In the genomic region with DNA sequence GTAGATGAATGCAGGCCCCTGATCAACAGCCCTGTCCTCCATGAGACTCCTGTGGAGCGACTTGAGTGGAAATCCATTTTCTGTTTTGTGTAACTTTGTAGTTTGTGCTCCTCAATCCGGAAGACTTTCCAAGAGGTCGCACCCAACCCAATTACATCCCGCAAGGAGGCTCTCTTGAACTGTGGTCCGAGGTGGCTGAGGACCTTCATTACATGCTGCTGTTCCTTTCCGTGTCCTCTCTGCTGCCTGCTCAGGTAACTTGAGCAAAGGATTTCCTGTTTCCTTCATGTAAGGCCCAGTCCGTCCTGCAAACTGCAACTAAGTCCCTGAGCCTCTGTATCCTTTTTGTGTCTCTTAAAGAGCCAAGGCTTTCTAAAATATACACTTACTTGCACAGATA, we compare ENCODE assay signal across 10 mouse cellular contexts. TPM values are rescaled to one million over a fixed set of nuclear protein-coding genes. Genes with fewer than 3 reads are reported as not detected.
A peak's percentile ranks its signal among the peaks of the same experiment; 100 is the strongest.
DNase-seq lines count a peak whose midpoint lies in the region; ATAC-seq and TF ChIP-seq lines count a peak whose summit lies in the region.
"Had no signal": no experiment of that assay in that cellular context is flagged by ENCODE, and none has a peak within 500 bp of the region (broad histone marks: within the 10 kb centered on the region; RNA-seq: fewer than 3 reads in every experiment).

No protein-coding gene starts in this region.

- H3K27me3 ChIP-seq in lung, embryonic 16.5 days (ENCODE audit: control insufficient read depth, insufficient read depth, low read depth, low read length): no peaks in the 10 kb centered on the region
- no peaks in the 10 kb centered on the region for H3K27me3 ChIP-seq in embryonic facial prominence, embryonic 12.5 days
- no peaks in the 10 kb centered on the region for H3K27me3 ChIP-seq in intestine, postnatal 0 days (replicated peaks; ENCODE audit: control insufficient read depth, insufficient read depth, low read length)
- no peaks in the 10 kb centered on the region for H3K27me3 ChIP-seq in stomach, embryonic 15.5 days (replicated peaks)

- H3K27ac ChIP-seq in lung, embryonic 16.5 days (ENCODE audit: low read length): no peak overlapping the region
- no peak overlapping the region for H3K27ac ChIP-seq in embryonic facial prominence, embryonic 12.5 days
- H3K27ac ChIP-seq in intestine, postnatal 0 days (ENCODE audit: low read depth, low read length): 0 out of 2 replicates have a peak overlapping the region, but pooled peaks have one; percentile 16
- H3K27ac ChIP-seq in stomach, embryonic 15.5 days: 0 out of 2 replicates have a peak overlapping the region, but pooled peaks have one; percentile 1

- no peak overlapping the region for H3K9ac ChIP-seq in lung, embryonic 16.5 days (ENCODE audit: low read length)
- no peak overlapping the region for H3K9ac ChIP-seq in embryonic facial prominence, embryonic 12.5 days
- no peak overlapping the region for H3K9ac ChIP-seq in intestine, postnatal 0 days (ENCODE audit: low read depth, low read length)
- no peak overlapping the region for H3K9ac ChIP-seq in stomach, embryonic 15.5 days

- peak overlapping the region; percentile 9; the same call in 1 of the 2 replicates for H3K4me2 ChIP-seq in lung, embryonic 16.5 days (ENCODE audit: low read depth, low read length)
- H3K4me2 ChIP-seq in embryonic facial prominence, embryonic 12.5 days (replicated peaks): peak overlapping the region; percentile 67
- H3K4me2 ChIP-seq in intestine, postnatal 0 days (replicated peaks; ENCODE audit: low read depth): peak overlapping the region; percentile 35
- peak overlapping the region; percentile 26 for H3K4me2 ChIP-seq in stomach, embryonic 15.5 days

- H3K4me3 ChIP-seq in lung, embryonic 16.5 days (ENCODE audit: low read length): no peak overlapping the region
- H3K4me3 ChIP-seq in embryonic facial prominence, embryonic 12.5 days: 0 out of 2 replicates have a peak overlapping the region, but pooled peaks have one; percentile 7
- no peak overlapping the region for H3K4me3 ChIP-seq in intestine, postnatal 0 days (ENCODE audit: low read depth, low read length)
- H3K4me3 ChIP-seq in stomach, embryonic 15.5 days (replicated peaks): 0 out of 2 replicates have a peak overlapping the region, but pooled peaks have one; percentile 0

- 22% methylated on average over 7 of the region's 7 CpGs for WGBS in lung, embryonic 16.5 days
- 10% methylated on average over 7 of the region's 7 CpGs for WGBS in embryonic facial prominence, embryonic 12.5 days
- WGBS in intestine, postnatal 0 days: 23% methylated on average over 7 of the region's 7 CpGs
- WGBS in stomach, embryonic 15.5 days: 23% methylated on average over 7 of the region's 7 CpGs

- no peak for ATAC-seq in lung, embryonic 16.5 days (ENCODE audit: low read depth)
- ATAC-seq in embryonic facial prominence, embryonic 12.5 days (ENCODE audit: insufficient number of reproducible peaks, insufficient read depth, low FRiP score, low TSS enrichment): no peak
- no peak for ATAC-seq in intestine, postnatal 0 days
- ATAC-seq in stomach, embryonic 15.5 days (ENCODE audit: insufficient read depth, low FRiP score, low read depth): no peak
- no peak for ATAC-seq in erythroid progenitor cell, adult 5-6 weeks (replicated peaks; ENCODE audit: low FRiP score, poor library complexity, severe bottlenecking)

- no peak for TF ChIP-seq CTCF in intestine, postnatal 0 days (IDR thresholded peaks at IDR 0.05; ENCODE audit: low read depth)

- H3K9me3 ChIP-seq in lung, embryonic 16.5 days (ENCODE audit: control insufficient read depth, low read length): no peaks in the 10 kb centered on the region
- H3K9me3 ChIP-seq in embryonic facial prominence, embryonic 12.5 days: no peaks in the 10 kb centered on the region
- H3K9me3 ChIP-seq in intestine, postnatal 0 days (ENCODE audit: control insufficient read depth): no peaks in the 10 kb centered on the region
- H3K9me3 ChIP-seq in stomach, embryonic 15.5 days: no peaks in the 10 kb centered on the region

- DNase-seq in lung, adult 18-20 months: no peak
- no peak for DNase-seq in cerebellum, adult 18-20 months
- DNase-seq in cerebellum, postnatal 14 days: no peak
- DNase-seq: adrenal gland, postnatal 36 days; lung, postnatal 36 days had no signal

- no peaks in the 10 kb centered on the region for H3K36me3 ChIP-seq in lung, embryonic 16.5 days (ENCODE audit: control insufficient read depth, insufficient read depth, low read length)
- no peaks in the 10 kb centered on the region for H3K36me3 ChIP-seq in embryonic facial prominence, embryonic 12.5 days
- no peaks in the 10 kb centered on the region for H3K36me3 ChIP-seq in intestine, postnatal 0 days (ENCODE audit: control insufficient read depth, insufficient read depth)
- no peaks in the 10 kb centered on the region for H3K36me3 ChIP-seq in stomach, embryonic 15.5 days

- peaks cover 5% of the 10 kb centered on the region; the same call in 1 of the 2 replicates for H3K4me1 ChIP-seq in lung, embryonic 16.5 days (replicated peaks; ENCODE audit: control insufficient read depth, insufficient read depth, low read length)
- H3K4me1 ChIP-seq in embryonic facial prominence, embryonic 12.5 days: peaks cover 12% of the 10 kb centered on the region
- H3K4me1 ChIP-seq in intestine, postnatal 0 days (replicated peaks; ENCODE audit: control insufficient read depth, insufficient read depth, low read length): no peaks in the 10 kb centered on the region
- no peaks in the 10 kb centered on the region for H3K4me1 ChIP-seq in stomach, embryonic 15.5 days

RNA-seq across cellular contexts. Expression of gene Abt1, which starts 10.8 kb away (rescaled TPM):
- 11.8 and 12.3 TPM in 2 replicates for polyA plus RNA-seq in lung, embryonic 16.5 days (2015; fragmentation: Nextera tagmentation; extraction: Ambion mirVana)
- 12.9 and 13.9 TPM in 2 replicates for polyA plus RNA-seq in embryonic facial prominence, embryonic 12.5 days (2016; fragmentation: Nextera tagmentation; extraction: Ambion mirVana)
- 5.1 and 5.6 TPM in 2 replicates for polyA plus RNA-seq in intestine, postnatal 0 days (2015; fragmentation: Nextera tagmentation; extraction: Ambion mirVana)
- 10.7 and 11.9 TPM in 2 replicates for polyA plus RNA-seq in stomach, embryonic 15.5 days (2015; fragmentation: Nextera tagmentation; extraction: Ambion mirVana)
- 1.1 and 2.1 TPM in 2 replicates for total RNA-seq in erythroid progenitor cell, adult 5-6 weeks (2015; ENCODE audit: low replicate concordance)
- 1.3 and 1.6 TPM in 2 replicates for total RNA-seq in erythroid progenitor cell, adult 5-6 weeks (2017; ENCODE audit: low replicate concordance)

RNA-seq across cellular contexts. Expression of gene Btn1a1, which starts 31.3 kb away (rescaled TPM):
- 0.06 and 0.10 TPM in 2 replicates for polyA plus RNA-seq in lung, embryonic 16.5 days (2015; fragmentation: Nextera tagmentation; extraction: Ambion mirVana)
- polyA plus RNA-seq in embryonic facial prominence, embryonic 12.5 days (2016; fragmentation: Nextera tagmentation; extraction: Ambion mirVana): 0.10 and 0.20 TPM in 2 replicates
- not detected in 2 replicates for polyA plus RNA-seq in intestine, postnatal 0 days (2015; fragmentation: Nextera tagmentation; extraction: Ambion mirVana)
- polyA plus RNA-seq in stomach, embryonic 15.5 days (2015; fragmentation: Nextera tagmentation; extraction: Ambion mirVana): 0.09 and 0.22 TPM in 2 replicates
- 1.4 and 4.2 TPM in 2 replicates for total RNA-seq in erythroid progenitor cell, adult 5-6 weeks (2015; ENCODE audit: low replicate concordance)
- total RNA-seq in erythroid progenitor cell, adult 5-6 weeks (2017; ENCODE audit: low replicate concordance): 0.90 and 1.4 TPM in 2 replicates
- total RNA-seq: adrenal gland, postnatal 36 days had no signal

RNA-seq across cellular contexts. Expression of gene Btn2a2, which starts 54.2 kb away (rescaled TPM):
- polyA plus RNA-seq in lung, embryonic 16.5 days (2015; fragmentation: Nextera tagmentation; extraction: Ambion mirVana): 0.20 and 0.28 TPM in 2 replicates
- 1.6 TPM in 2 replicates for polyA plus RNA-seq in embryonic facial prominence, embryonic 12.5 days (2016; fragmentation: Nextera tagmentation; extraction: Ambion mirVana)
- not detected in 2 replicates for polyA plus RNA-seq in intestine, postnatal 0 days (2015; fragmentation: Nextera tagmentation; extraction: Ambion mirVana)
- 0.08 and 0.15 TPM in 2 replicates for polyA plus RNA-seq in stomach, embryonic 15.5 days (2015; fragmentation: Nextera tagmentation; extraction: Ambion mirVana)
- not detected in 2 replicates for total RNA-seq in erythroid progenitor cell, adult 5-6 weeks (2015; ENCODE audit: low replicate concordance)
- not detected in 2 replicates for total RNA-seq in erythroid progenitor cell, adult 5-6 weeks (2017; ENCODE audit: low replicate concordance)
- total RNA-seq: adrenal gland, postnatal 36 days had no signal

Comparison
In these comparisons a context has a peak if more than half of its experiments do, and no peak if none do; other contexts are left out.
1. H3K27ac ChIP-seq: peak in intestine, postnatal 0 days (single experiment) and stomach, embryonic 15.5 days (single experiment); none in lung, embryonic 16.5 days (single experiment) and embryonic facial prominence, embryonic 12.5 days (single experiment).
2. H3K4me2 ChIP-seq: peak in every context shown above with its lines; median percentile 67 in embryonic facial prominence, embryonic 12.5 days; 35 in intestine, postnatal 0 days; 26 in stomach, embryonic 15.5 days; 9 in lung, embryonic 16.5 days.
3. H3K4me3 ChIP-seq: peak in embryonic facial prominence, embryonic 12.5 days (single experiment) and stomach, embryonic 15.5 days (single experiment); none in lung, embryonic 16.5 days (single experiment) and intestine, postnatal 0 days (single experiment).